Mouse (Mus musculus): ENCODE results near the gene Gpr142. TPM values are rescaled to one million over a fixed set of nuclear protein-coding genes. Genes with fewer than 3 reads are reported as not detected.

The Gpr142 gene
- total RNA-seq, 2 experiments from 2014 or later: not detected

GRCm38 (mm10) chr11:114826686-114827085 lies 28.0 kb downstream of the Gpr142 start:
- no peak for DNase-seq (ENCODE audit: low spot score in 2 of 2)
- intact Hi-C loops (cut with DNase I): no loop called here

GRCm38 (mm10) chr11:114829499-114830432 lies 31.0 kb downstream of the Gpr142 start:
- intact Hi-C loops (cut with DNase I): no loop called here
- DNase-seq (ENCODE audit: low spot score in 2 of 2): no peak

- DNase-seq (ENCODE audit: low spot score in 2 of 2): no peak
- intact Hi-C loops (cut with DNase I): no loop called here
These were observed 31.7 kb downstream of the Gpr142 start for GRCm38 (mm10) chr11:114830433-114830773.

- DNase-seq (ENCODE audit: low spot score in 2 of 2): no peak
- intact Hi-C loops (cut with DNase I): no loop called here
These were observed 34.4 kb downstream of the Gpr142 start for GRCm38 (mm10) chr11:114833166-114833565.

GRCm38 (mm10) chr11:114843818-114844463 lies 45.2 kb downstream of the Gpr142 start:
- no peak for DNase-seq (ENCODE audit: low spot score in 2 of 2)
- intact Hi-C loops (cut with DNase I): no loop called here

GRCm38 (mm10) chr11:114844464-114845220 lies 45.9 kb downstream of the Gpr142 start:
- DNase-seq (ENCODE audit: low spot score in 2 of 2): no peak
- intact Hi-C loops (cut with DNase I): no loop called here

- DNase-seq (ENCODE audit: low spot score in 2 of 2): no peak
- intact Hi-C loops (cut with DNase I): no loop called here
These were observed 47.6 kb downstream of the Gpr142 start for GRCm38 (mm10) chr11:114846336-114846735.

- DNase-seq (ENCODE audit: low spot score in 2 of 2): no peak
- intact Hi-C loops (cut with DNase I): no loop called here
These were observed 48.3 kb downstream of the Gpr142 start for GRCm38 (mm10) chr11:114847008-114847407.

GRCm38 (mm10) chr11:114849572-114849971 lies 50.8 kb downstream of the Gpr142 start:
- intact Hi-C loops (cut with DNase I): no loop called here
- DNase-seq (ENCODE audit: low spot score in 2 of 2): no peak

GRCm38 (mm10) chr11:114850066-114850451 lies 51.3 kb downstream of the Gpr142 start:
- DNase-seq (ENCODE audit: low spot score in 2 of 2): no peak

GRCm38 (mm10) chr11:114850452-114851268 lies 51.9 kb downstream of the Gpr142 start, which contains the start of gene Gprc5c:
Gene Gprc5c (plus strand): TSS chr11:114851152.
- no peak for DNase-seq (ENCODE audit: low spot score in 2 of 2)
- intact Hi-C loops (cut with DNase I): no loop called here

More at GRCm38 (mm10) chr11:114850066-114850451, 51.3 kb downstream of the Gpr142 start:
- intact Hi-C loops (cut with DNase I): no loop called here

GRCm38 (mm10) chr11:114851269-114851607 lies 52.5 kb downstream of the Gpr142 start:
- intact Hi-C loops (cut with DNase I): no loop called here
- DNase-seq (ENCODE audit: low spot score in 2 of 2): no peak

- DNase-seq (ENCODE audit: low spot score in 2 of 2): peak in 1 of 2 experiments; percentile 13
- intact Hi-C loops (cut with DNase I): no loop called here
These were observed 53.0 kb downstream of the Gpr142 start for GRCm38 (mm10) chr11:114851608-114852310.

GRCm38 (mm10) chr11:114852311-114853173 lies 53.8 kb downstream of the Gpr142 start:
- intact Hi-C loops (cut with DNase I): no loop called here
- DNase-seq (ENCODE audit: low spot score in 2 of 2): no peak

- DNase-seq (ENCODE audit: low spot score in 2 of 2): no peak
- intact Hi-C loops (cut with DNase I): no loop called here
These were observed 54.6 kb downstream of the Gpr142 start for GRCm38 (mm10) chr11:114853174-114853838.

GRCm38 (mm10) chr11:114854581-114854980 lies 55.9 kb downstream of the Gpr142 start:
- intact Hi-C loops (cut with DNase I): no loop called here
- no peak for DNase-seq (ENCODE audit: low spot score in 2 of 2)

- DNase-seq (ENCODE audit: low spot score in 2 of 2): no peak
- intact Hi-C loops (cut with DNase I): no loop called here
These were observed 57.4 kb downstream of the Gpr142 start for GRCm38 (mm10) chr11:114856125-114856524.
